Mouse (Mus musculus): ENCODE results near the gene Wdr66. TPM values are rescaled to one million over a fixed set of nuclear protein-coding genes. Genes with fewer than 3 reads are reported as not detected.
A peak's percentile ranks its signal among the peaks of the same experiment; 100 is the strongest.

The Wdr66 gene
- polyA plus RNA-seq, 1 experiment, result 0.24 TPM

- Histone ChIP-seq H3K27ac (replicated peaks; ENCODE audit: low read depth, low read length) (no peak overlapping the region), H3K4me3 (ENCODE audit: insufficient read depth, low read depth, low read length) (no peak overlapping the region), H3K4me1 (ENCODE audit: control insufficient read depth, insufficient read depth, insufficient read length, low read length) (no peaks in the 10 kb centered on the region)
Observed at GRCm38 (mm10) chr5:123294653-123295052, 42.8 kb downstream of the Wdr66 start.

- H3K4me1 ChIP-seq (ENCODE audit: control insufficient read depth, insufficient read depth, insufficient read length, low read length), result no peaks in the 10 kb centered on the region
- no peak overlapping the region for H3K4me3 ChIP-seq (ENCODE audit: insufficient read depth, low read depth, low read length)
- H3K27ac ChIP-seq (replicated peaks; ENCODE audit: low read depth, low read length), result no peak overlapping the region
Observed at GRCm38 (mm10) chr5:123296224-123296806, 44.4 kb downstream of the Wdr66 start.

- H3K27ac ChIP-seq (replicated peaks; ENCODE audit: low read depth, low read length), result no peak overlapping the region
- H3K4me3 ChIP-seq (ENCODE audit: insufficient read depth, low read depth, low read length), result no peak overlapping the region
Observed at GRCm38 (mm10) chr5:123296972-123297754, 45.3 kb downstream of the Wdr66 start.

GRCm38 (mm10) chr5:123297830-123298229 lies 45.9 kb downstream of the Wdr66 start:
- Histone ChIP-seq H3K27ac (replicated peaks; ENCODE audit: low read depth, low read length) (no peak overlapping the region), H3K4me3 (ENCODE audit: insufficient read depth, low read depth, low read length) (no peak overlapping the region), H3K4me1 (ENCODE audit: control insufficient read depth, insufficient read depth, insufficient read length, low read length) (no peaks in the 10 kb centered on the region)

More at GRCm38 (mm10) chr5:123296972-123297754, 45.3 kb downstream of the Wdr66 start:
- no peaks in the 10 kb centered on the region for H3K4me1 ChIP-seq (ENCODE audit: control insufficient read depth, insufficient read depth, insufficient read length, low read length)

GRCm38 (mm10) chr5:123298526-123298925 lies 46.6 kb downstream of the Wdr66 start:
- no peak overlapping the region for H3K27ac ChIP-seq (replicated peaks; ENCODE audit: low read depth, low read length)
- no peak overlapping the region for H3K4me3 ChIP-seq (ENCODE audit: insufficient read depth, low read depth, low read length)
- H3K4me1 ChIP-seq (ENCODE audit: control insufficient read depth, insufficient read depth, insufficient read length, low read length), result no peaks in the 10 kb centered on the region

GRCm38 (mm10) chr5:123300496-123301034 lies 48.7 kb downstream of the Wdr66 start:
- Histone ChIP-seq H3K4me1 (ENCODE audit: control insufficient read depth, insufficient read depth, insufficient read length, low read length) (no peaks in the 10 kb centered on the region), H3K4me3 (ENCODE audit: insufficient read depth, low read depth, low read length) (no peak overlapping the region), H3K27ac (replicated peaks; ENCODE audit: low read depth, low read length) (no peak overlapping the region)

GRCm38 (mm10) chr5:123301780-123302521 lies 50.0 kb downstream of the Wdr66 start:
- Histone ChIP-seq H3K27ac (replicated peaks; ENCODE audit: low read depth, low read length) (no peak overlapping the region), H3K4me3 (ENCODE audit: insufficient read depth, low read depth, low read length) (no peak overlapping the region), H3K4me1 (ENCODE audit: control insufficient read depth, insufficient read depth, insufficient read length, low read length) (no peaks in the 10 kb centered on the region)

GRCm38 (mm10) chr5:123307630-123308282 lies 55.9 kb downstream of the Wdr66 start:
- Histone ChIP-seq H3K4me1 (ENCODE audit: control insufficient read depth, insufficient read depth, insufficient read length, low read length) (no peaks in the 10 kb centered on the region), H3K27ac (replicated peaks; ENCODE audit: low read depth, low read length) (no peak overlapping the region), H3K4me3 (ENCODE audit: insufficient read depth, low read depth, low read length) (no peak overlapping the region)

- H3K27ac ChIP-seq (replicated peaks; ENCODE audit: low read depth, low read length), result no peak overlapping the region
- H3K4me1 ChIP-seq (ENCODE audit: control insufficient read depth, insufficient read depth, insufficient read length, low read length), result no peaks in the 10 kb centered on the region
- no peak overlapping the region for H3K4me3 ChIP-seq (ENCODE audit: insufficient read depth, low read depth, low read length)
Observed at GRCm38 (mm10) chr5:123309816-123310215, 57.9 kb downstream of the Wdr66 start.

- H3K27ac ChIP-seq (replicated peaks; ENCODE audit: low read depth, low read length), result no peak overlapping the region
- no peaks in the 10 kb centered on the region for H3K4me1 ChIP-seq (ENCODE audit: control insufficient read depth, insufficient read depth, insufficient read length, low read length)
- H3K4me3 ChIP-seq (ENCODE audit: insufficient read depth, low read depth, low read length), result no peak overlapping the region
Observed at GRCm38 (mm10) chr5:123310221-123310620, 58.3 kb downstream of the Wdr66 start.

GRCm38 (mm10) chr5:123313058-123313630 lies 61.2 kb downstream of the Wdr66 start:
- Histone ChIP-seq H3K4me1 (ENCODE audit: control insufficient read depth, insufficient read depth, insufficient read length, low read length) (no peaks in the 10 kb centered on the region), H3K4me3 (ENCODE audit: insufficient read depth, low read depth, low read length) (no peak overlapping the region), H3K27ac (replicated peaks; ENCODE audit: low read depth, low read length) (no peak overlapping the region)

GRCm38 (mm10) chr5:123313851-123314380 lies 62.0 kb downstream of the Wdr66 start:
- H3K4me3 ChIP-seq (ENCODE audit: insufficient read depth, low read depth, low read length), result no peak overlapping the region
- no peak overlapping the region for H3K27ac ChIP-seq (replicated peaks; ENCODE audit: low read depth, low read length)
- no peaks in the 10 kb centered on the region for H3K4me1 ChIP-seq (ENCODE audit: control insufficient read depth, insufficient read depth, insufficient read length, low read length)

- Histone ChIP-seq H3K27ac (replicated peaks; ENCODE audit: low read depth, low read length) (no peak overlapping the region), H3K4me3 (ENCODE audit: insufficient read depth, low read depth, low read length) (no peak overlapping the region), H3K4me1 (ENCODE audit: control insufficient read depth, insufficient read depth, insufficient read length, low read length) (no peaks in the 10 kb centered on the region)
Observed at GRCm38 (mm10) chr5:123315219-123315866, 63.4 kb downstream of the Wdr66 start.

GRCm38 (mm10) chr5:123317992-123318391 lies 66.1 kb downstream of the Wdr66 start:
- Histone ChIP-seq H3K4me3 (ENCODE audit: insufficient read depth, low read depth, low read length) (peak overlapping the region; percentile 68), H3K27ac (replicated peaks; ENCODE audit: low read depth, low read length) (no peak overlapping the region), H3K4me1 (ENCODE audit: control insufficient read depth, insufficient read depth, insufficient read length, low read length) (no peaks in the 10 kb centered on the region)
